ENCODE assay signal across 8 mouse cellular contexts in the genomic region with DNA sequence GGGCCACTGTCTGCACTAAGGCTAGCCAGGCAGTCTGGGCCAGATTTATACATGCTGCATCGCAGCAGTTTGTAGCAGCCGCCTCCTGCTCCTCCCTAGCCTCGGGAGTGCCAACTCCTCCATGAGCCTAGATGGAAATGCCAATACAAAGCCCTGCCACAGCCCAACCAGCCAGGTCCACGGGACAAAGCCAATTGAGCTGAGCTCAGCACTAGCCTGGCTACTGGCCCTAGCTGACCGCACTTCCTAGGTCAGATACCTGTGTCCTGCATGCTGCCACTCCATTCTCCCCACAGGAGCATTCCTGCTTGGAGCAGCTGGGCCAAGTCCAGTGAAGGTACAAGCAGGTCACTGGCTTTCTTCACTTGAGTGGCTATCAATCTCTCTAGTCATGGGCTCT. TPM values are rescaled to one million over a fixed set of nuclear protein-coding genes. Genes with fewer than 3 reads are reported as not detected.
A peak's percentile ranks its signal among the peaks of the same experiment; 100 is the strongest.
DNase-seq lines count a peak whose midpoint lies in the region; ATAC-seq and TF ChIP-seq lines count a peak whose summit lies in the region.

No protein-coding gene starts in this region.

- ATAC-seq in cerebellum, adult (ENCODE audit: insufficient number of reproducible peaks, low FRiP score, low TSS enrichment), result peak; percentile 89

- no peaks in the 10 kb centered on the region for H3K27me3 ChIP-seq in kidney, adult 2 months (replicated peaks; ENCODE audit: control insufficient read depth, insufficient read depth, low read length)

- WGBS in kidney, adult 2 months, result 48% methylated on average over 5 of the region's 5 CpGs
- 42% methylated on average over 5 of the region's 5 CpGs for WGBS in olfactory bulb, adult 2 months

- no peak overlapping the region for H3K27ac ChIP-seq in kidney, adult 2 months (ENCODE audit: insufficient read depth, low read depth, low read length)
- peak overlapping the region; percentile 38; the same call in 1 of the 2 replicates for H3K27ac ChIP-seq in olfactory bulb, adult 2 months (ENCODE audit: insufficient read depth, low read depth, low read length)

- intact Hi-C loops in left cerebral cortex, postnatal 36 days (cut with DNase I), result no loop called here

- no peaks in the 10 kb centered on the region; the same call in 1 of the 2 replicates for H3K36me3 ChIP-seq in kidney, adult 2 months (ENCODE audit: control insufficient read depth, insufficient read depth, low read length)

- DNase-seq in cerebellum, postnatal 4 days (ENCODE audit: low spot score in 2 of 2), result no peak
- DNase-seq in left cerebral cortex, postnatal 36 days (ENCODE audit: low spot score in 2 of 2), result peak; percentile 54 to 62
- no peak for DNase-seq in left cerebral cortex, adult 18-20 months (ENCODE audit: low spot score in 2 of 2)
- DNase-seq in kidney, adult 2 months, result peak; percentile 69
- no peak for DNase-seq in thymus, postnatal 10 days (ENCODE audit: low spot score in 2 of 2)
- DNase-seq in adrenal gland, adult 18-20 months (ENCODE audit: low spot score in 2 of 2), result no peak

- TF ChIP-seq CTCF in kidney, adult 2 months (conservative IDR thresholded peaks at IDR 0.05; ENCODE audit: insufficient read depth, insufficient read length, low read depth, low read length), result no peak
- no peak for TF ChIP-seq CTCF in olfactory bulb, adult 2 months (IDR thresholded peaks at IDR 0.05; ENCODE audit: insufficient read depth, low read depth, low read length)

- no peak overlapping the region for H3K4me3 ChIP-seq in kidney, adult 2 months (ENCODE audit: insufficient read depth, low read depth, low read length)
- no peak overlapping the region for H3K4me3 ChIP-seq in olfactory bulb, adult 2 months (ENCODE audit: insufficient read depth, low read depth, low read length)

- no peak for TF ChIP-seq POLR2A in kidney, adult 2 months (IDR thresholded peaks at IDR 0.05; ENCODE audit: low read depth, low read length)
- no peak for TF ChIP-seq POLR2A in olfactory bulb, adult 2 months (IDR thresholded peaks at IDR 0.05; ENCODE audit: insufficient read depth, low read depth, low read length)

- H3K4me1 ChIP-seq in kidney, adult 2 months (ENCODE audit: control insufficient read depth, insufficient read depth, low read length), result peaks cover 15% of the 10 kb centered on the region
- H3K4me1 ChIP-seq in olfactory bulb, adult 2 months (ENCODE audit: control insufficient read depth, insufficient read depth, low read length), result peaks cover 54% of the 10 kb centered on the region

RNA-seq across cellular contexts. Expression of gene Susd2, which starts 34.2 kb away (rescaled TPM):
- 1 to 10 TPM; 7.8 to 8.3 TPM for total RNA-seq in left cerebral cortex, postnatal 36 days (2021)
- 1 to 10 TPM; 8.8 to 9.0 TPM for total RNA-seq in left cerebral cortex, adult 18-20 months (2021)
- 193 and 196 TPM in 2 replicates for polyA plus RNA-seq in kidney, adult 2 months (2012; rRNA removed)
- not detected in 2 replicates for polyA plus RNA-seq in olfactory bulb, adult 2 months (2012; ENCODE audit: insufficient read depth, insufficient read length, low replicate concordance, missing spikeins)
- total RNA-seq in adrenal gland, adult 18-20 months (2021), result 10 to 100 TPM; 10.4 to 10.7 TPM

Comparison
In these comparisons a context has a peak if more than half of its experiments do, and no peak if none do; other contexts are left out.
1. DNase-seq: peak in left cerebral cortex, postnatal 36 days (2 of 2) and kidney, adult 2 months (single experiment); none in cerebellum, postnatal 4 days (0 of 2), left cerebral cortex, adult 18-20 months (0 of 2), thymus, postnatal 10 days (0 of 2) and adrenal gland, adult 18-20 months (0 of 2).